Mouse (Mus musculus) limb, embryonic 12.5 days (tissue): ENCODE data around the gene Abhd16a. TPM values are rescaled to one million over a fixed set of nuclear protein-coding genes. Genes with fewer than 3 reads are reported as not detected.

Experiments used
- ATAC-seq: fragments of 200-750 bp; cut with Nextera tagmentation; 2 replicates; pipeline ENCODE4 v1.8.0; 2017; ENCODE audit warnings: low read depth, moderate TSS enrichment; ENCODE audit not compliant: insufficient number of reproducible peaks, insufficient read depth, low FRiP score, low TSS enrichment
- H3K27ac ChIP-seq: fragments of 300-500 bp; sonication (generic); 2 replicates; pipeline ENCODE4 v1.5.1; 2016; ENCODE audit warnings: mild to moderate bottlenecking, moderate library complexity
- H3K27me3 ChIP-seq: fragments of 300-500 bp; sonication (generic); 2 replicates; pipeline ENCODE4 v1.6.1; 2016; ENCODE audit warnings: mild to moderate bottlenecking, moderate library complexity
- H3K36me3 ChIP-seq: fragments of 300-500 bp; sonication (generic); 2 replicates; pipeline ENCODE4 v1.6.1; 2016; ENCODE audit warnings: mild to moderate bottlenecking, moderate library complexity
- H3K4me1 ChIP-seq: fragments of 300-500 bp; sonication (generic); replicated peaks from 2 replicates; pipeline ENCODE4 v1.6.1; 2016
- H3K4me2 ChIP-seq: fragments of 300-500 bp; sonication (generic); 2 replicates; pipeline ENCODE4 v1.6.1; 2016; ENCODE audit warnings: mild to moderate bottlenecking, moderate library complexity
- H3K4me3 ChIP-seq: fragments of 300-500 bp; sonication (generic); replicated peaks from 2 replicates; pipeline ENCODE4 v1.5.1; 2016; ENCODE audit warnings: mild to moderate bottlenecking
- H3K9ac ChIP-seq: fragments of 300-500 bp; sonication (generic); replicated peaks from 2 replicates; pipeline ENCODE4 v1.6.1; 2016; ENCODE audit warnings: mild to moderate bottlenecking, moderate library complexity
- H3K9me3 ChIP-seq: fragments of 300-500 bp; sonication (generic); 2 replicates; pipeline ENCODE4 v1.6.1; 2016; ENCODE audit warnings: mild to moderate bottlenecking, moderate library complexity
- WGBS: fragments of 180-500 bp; shearing (Covaris S2); methylation state at CpG from one replicate; pipeline ENCODE4 v1.1.7; 2016; 5-methylcytosine and 5-hydroxymethylcytosine counted together
- polyA plus RNA-seq: library from polyadenylated mRNA; unstranded; fragments of >200 nt; fragmentation: Nextera tagmentation; extraction: Ambion mirVana; gene quantifications from 2 replicates; pipeline ENCODE4 v1.2.1, GENCODE M21; 2016

Abhd16a gene
- polyA plus RNA-seq, 1 experiment from 2014 or later = 74.5 TPM

GRCm38 (mm10) chr17:35077285-35077684 lies 11.8 kb upstream of the Abhd16a start:
- ATAC-seq = no peak
- Histone ChIP-seq H3K27me3 (peaks cover 22% of the 10 kb centered on the region), H3K9ac (peak overlapping the region; percentile 27; the same call in 1 of the 2 replicates), H3K27ac (0 out of 2 replicates have a peak overlapping the region, but pooled peaks have one; percentile 4), H3K4me1 (peaks cover 28% of the 10 kb centered on the region), H3K36me3 (no peaks in the 10 kb centered on the region), H3K4me2 (peak overlapping the region; percentile 40), H3K9me3 (no peaks in the 10 kb centered on the region), H3K4me3 (peak overlapping the region; percentile 9; the same call in 1 of the 2 replicates)
- 37% methylated on average over 2 of the region's 2 CpGs for WGBS

GRCm38 (mm10) chr17:35077786-35078233 lies 11.3 kb upstream of the Abhd16a start, which contains the start of gene Ly6g6d:
Gene Ly6g6d, minus strand, starts transcription at chr17:35078065.
- Histone ChIP-seq H3K4me1 (peaks cover 28% of the 10 kb centered on the region), H3K36me3 (no peaks in the 10 kb centered on the region), H3K9me3 (no peaks in the 10 kb centered on the region), H3K27me3 (peaks cover 22% of the 10 kb centered on the region), H3K4me2 (peak within 1 kb of the TSS; percentile 40), H3K9ac (peak within 1 kb of the TSS; percentile 27; the same call in 1 of the 2 replicates), H3K27ac (0 out of 2 replicates have a peak within 1 kb of the TSS, but pooled peaks have one; percentile 4), H3K4me3 (peak within 1 kb of the TSS; percentile 9)
- ATAC-seq = 0 out of 2 replicates have a peak, but pooled peaks have one; percentile 29
- 9% methylated on average over 14 of the region's 14 CpGs for WGBS

GRCm38 (mm10) chr17:35079778-35080177 lies 9.3 kb upstream of the Abhd16a start:
- no peak overlapping the region for H3K4me3 ChIP-seq
- no peak overlapping the region for H3K27ac ChIP-seq
- H3K9me3 ChIP-seq = no peaks in the 10 kb centered on the region
- WGBS = 72% methylated on average over 9 of the region's 9 CpGs
- no peaks in the 10 kb centered on the region for H3K36me3 ChIP-seq
- peaks cover 22% of the 10 kb centered on the region for H3K27me3 ChIP-seq
- no peak overlapping the region for H3K9ac ChIP-seq
- ATAC-seq = no peak
- H3K4me1 ChIP-seq = peaks cover 21% of the 10 kb centered on the region
- H3K4me2 ChIP-seq = no peak overlapping the region

- Histone ChIP-seq H3K9ac (no peak overlapping the region; the same call in 1 of the 2 replicates), H3K27ac (no peak overlapping the region), H3K4me2 (no peak overlapping the region), H3K36me3 (no peaks in the 10 kb centered on the region), H3K4me3 (no peak overlapping the region), H3K9me3 (no peaks in the 10 kb centered on the region), H3K4me1 (peaks cover 21% of the 10 kb centered on the region), H3K27me3 (peaks cover 22% of the 10 kb centered on the region)
- WGBS = 38% methylated on average over 6 of the region's 6 CpGs
- ATAC-seq = no peak
These were observed 8.8 kb upstream of the Abhd16a start for GRCm38 (mm10) chr17:35080248-35080647.

- Histone ChIP-seq H3K4me3 (no peak overlapping the region), H3K36me3 (no peaks in the 10 kb centered on the region), H3K27ac (no peak overlapping the region), H3K9me3 (no peaks in the 10 kb centered on the region), H3K9ac (no peak overlapping the region), H3K4me1 (peaks cover 21% of the 10 kb centered on the region), H3K27me3 (peaks cover 22% of the 10 kb centered on the region), H3K4me2 (no peak overlapping the region)
- no peak for ATAC-seq
- WGBS = 85% methylated on average over 4 of the region's 4 CpGs
These were observed 8.4 kb upstream of the Abhd16a start for GRCm38 (mm10) chr17:35080710-35081109.

GRCm38 (mm10) chr17:35082841-35083576 lies 6.1 kb upstream of the Abhd16a start:
- H3K9me3 ChIP-seq = no peaks in the 10 kb centered on the region
- no peaks in the 10 kb centered on the region for H3K36me3 ChIP-seq
- no peak overlapping the region for H3K4me3 ChIP-seq
- no peak overlapping the region for H3K9ac ChIP-seq
- no peak overlapping the region for H3K27ac ChIP-seq
- no peak overlapping the region for H3K4me2 ChIP-seq
- H3K27me3 ChIP-seq = peaks cover 15% of the 10 kb centered on the region
- H3K4me1 ChIP-seq = peaks cover 3% of the 10 kb centered on the region; the same call in 1 of the 2 replicates
- no peak for ATAC-seq
- 79% methylated on average over 16 of the region's 16 CpGs for WGBS

- H3K36me3 ChIP-seq = no peaks in the 10 kb centered on the region
- WGBS = 70% methylated on average over 3 of the region's 3 CpGs
- H3K27ac ChIP-seq = no peak overlapping the region
- H3K9me3 ChIP-seq = no peaks in the 10 kb centered on the region
- no peak for ATAC-seq
- H3K27me3 ChIP-seq = peaks cover 6% of the 10 kb centered on the region
- no peak overlapping the region for H3K4me3 ChIP-seq
- no peak overlapping the region for H3K4me2 ChIP-seq
- no peak overlapping the region for H3K9ac ChIP-seq
- no peaks in the 10 kb centered on the region for H3K4me1 ChIP-seq
These were observed 5.0 kb upstream of the Abhd16a start for GRCm38 (mm10) chr17:35083929-35084497.

- Histone ChIP-seq H3K36me3 (no peaks in the 10 kb centered on the region), H3K4me2 (no peak within 1 kb of the TSS), H3K9me3 (no peaks in the 10 kb centered on the region), H3K4me3 (no peak within 1 kb of the TSS), H3K27me3 (no peaks in the 10 kb centered on the region; the same call in 1 of the 2 replicates), H3K27ac (no peak within 1 kb of the TSS), H3K4me1 (peaks cover 6% of the 10 kb centered on the region), H3K9ac (no peak within 1 kb of the TSS)
- ATAC-seq = no peak
- WGBS = 82% methylated on average over 7 of the region's 7 CpGs
These were observed 3.7 kb upstream of the Abhd16a start, which contains the start of gene Ly6g6f for GRCm38 (mm10) chr17:35085208-35085865. Gene Ly6g6f, minus strand, starts transcription at chr17:35085610.

- Histone ChIP-seq H3K27me3 (no peaks in the 10 kb centered on the region), H3K4me1 (peaks cover 12% of the 10 kb centered on the region), H3K4me3 (no peak overlapping the region), H3K9me3 (no peaks in the 10 kb centered on the region), H3K36me3 (peaks cover 25% of the 10 kb centered on the region), H3K27ac (no peak overlapping the region), H3K9ac (no peak overlapping the region), H3K4me2 (no peak overlapping the region)
- WGBS = 59% methylated on average over 2 of the region's 2 CpGs
- ATAC-seq = no peak
These were observed 912 bp upstream of the Abhd16a start for GRCm38 (mm10) chr17:35088151-35088550.

- 67% methylated on average over 8 of the region's 8 CpGs for WGBS
- ATAC-seq = no peak
These were observed 1.3 kb downstream of the Abhd16a start for GRCm38 (mm10) chr17:35090166-35090932.

More at GRCm38 (mm10) chr17:35090166-35090932, 1.3 kb downstream of the Abhd16a start:
- Histone ChIP-seq H3K9me3 (no peaks in the 10 kb centered on the region), H3K4me1 (peaks cover 12% of the 10 kb centered on the region), H3K4me3 (peak overlapping the region; percentile 58), H3K4me2 (peak overlapping the region; percentile 65), H3K27me3 (no peaks in the 10 kb centered on the region), H3K9ac (peak overlapping the region; percentile 75), H3K27ac (0 out of 2 replicates have a peak overlapping the region, but pooled peaks have one; percentile 2), H3K36me3 (peaks cover 46% of the 10 kb centered on the region)
